Mouse (Mus musculus): ENCODE measurements around the gene Ttc16. TPM values are rescaled to one million over a fixed set of nuclear protein-coding genes. Genes with fewer than 3 reads are reported as not detected.

The Ttc16 gene
- total RNA-seq, 2 experiments from 2014 or later: not detected

DNA sequence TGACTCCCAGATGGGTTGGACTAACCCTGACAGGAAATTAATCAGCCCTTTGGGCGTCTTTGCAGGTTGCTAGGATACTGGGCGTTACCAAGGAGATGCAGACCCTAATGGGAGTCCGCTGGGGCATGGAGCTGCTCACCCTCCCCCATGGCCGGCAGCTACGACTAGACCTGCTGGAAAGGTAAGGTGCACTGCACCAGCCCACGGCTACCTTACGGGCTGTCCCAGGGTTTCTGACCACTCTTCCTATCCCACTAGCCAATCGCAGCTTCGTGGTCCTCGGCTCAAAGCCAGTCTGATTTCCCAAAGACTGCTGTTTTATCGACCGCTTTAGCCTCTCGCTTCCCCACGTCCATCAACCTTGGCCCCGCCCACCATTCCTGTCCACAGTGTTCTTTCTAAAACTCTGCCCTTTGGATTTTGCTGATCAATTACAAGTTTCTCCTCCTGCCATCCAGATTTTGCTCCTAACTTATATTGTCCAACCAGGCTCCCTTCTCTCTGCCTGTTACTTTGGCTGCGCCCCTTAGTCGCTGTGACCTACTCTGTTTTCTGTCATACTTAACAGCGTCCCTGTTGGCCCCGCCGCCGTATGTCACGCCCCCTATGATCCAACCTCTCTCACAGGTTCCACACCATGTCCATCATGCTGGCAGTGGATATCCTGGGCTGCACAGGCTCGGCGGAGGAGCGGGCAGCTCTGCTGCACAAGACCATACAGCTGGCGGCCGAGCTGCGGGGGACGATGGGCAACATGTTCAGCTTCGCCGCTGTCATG lies 24.4 kb downstream of the Ttc16 start:
- no peak for ATAC-seq (replicated peaks; ENCODE audit: low FRiP score, poor library complexity, severe bottlenecking)

DNA sequence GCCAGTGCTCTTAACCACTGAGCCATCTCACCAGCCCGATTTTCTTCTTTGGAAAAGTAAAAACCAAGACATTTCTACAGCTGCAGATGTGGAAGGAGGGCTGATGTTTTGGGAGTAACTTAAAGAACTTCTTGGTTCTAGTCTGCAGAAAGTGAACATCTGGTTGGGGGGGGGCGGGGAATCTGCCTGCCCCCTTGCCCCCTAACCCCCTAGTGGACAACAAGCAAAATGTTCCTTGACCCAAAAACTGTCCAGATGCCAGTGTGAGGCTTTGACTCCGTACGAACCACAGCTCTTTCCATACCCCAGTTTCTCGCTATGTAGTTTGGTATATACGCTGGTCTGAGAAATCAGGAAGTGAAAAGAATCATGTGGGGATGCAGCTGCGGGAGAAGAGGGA lies 25.2 kb downstream of the Ttc16 start:
- no peak for ATAC-seq (replicated peaks; ENCODE audit: low FRiP score, poor library complexity, severe bottlenecking)

DNA sequence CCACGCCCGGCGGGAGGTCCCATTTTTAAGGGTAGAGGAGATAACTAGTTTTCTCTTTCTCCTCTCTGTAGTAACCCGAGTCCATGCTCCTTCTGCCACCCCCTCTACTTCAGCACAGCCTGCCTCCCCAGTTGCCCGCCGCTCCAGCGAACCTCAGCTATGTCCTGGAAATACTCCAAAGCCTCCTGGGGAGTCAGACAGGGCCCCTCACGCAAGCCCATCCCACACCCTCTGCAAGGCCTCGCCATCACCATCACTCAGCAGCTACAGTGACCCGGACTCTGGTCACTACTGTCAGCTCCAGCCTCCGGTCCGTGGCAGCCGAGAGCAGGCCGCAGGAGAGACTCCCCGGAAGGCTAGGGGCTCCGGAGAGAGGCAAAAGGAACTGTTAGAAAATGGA lies 26.4 kb downstream of the Ttc16 start:
- no peak for ATAC-seq (replicated peaks; ENCODE audit: low FRiP score, poor library complexity, severe bottlenecking)

DNA sequence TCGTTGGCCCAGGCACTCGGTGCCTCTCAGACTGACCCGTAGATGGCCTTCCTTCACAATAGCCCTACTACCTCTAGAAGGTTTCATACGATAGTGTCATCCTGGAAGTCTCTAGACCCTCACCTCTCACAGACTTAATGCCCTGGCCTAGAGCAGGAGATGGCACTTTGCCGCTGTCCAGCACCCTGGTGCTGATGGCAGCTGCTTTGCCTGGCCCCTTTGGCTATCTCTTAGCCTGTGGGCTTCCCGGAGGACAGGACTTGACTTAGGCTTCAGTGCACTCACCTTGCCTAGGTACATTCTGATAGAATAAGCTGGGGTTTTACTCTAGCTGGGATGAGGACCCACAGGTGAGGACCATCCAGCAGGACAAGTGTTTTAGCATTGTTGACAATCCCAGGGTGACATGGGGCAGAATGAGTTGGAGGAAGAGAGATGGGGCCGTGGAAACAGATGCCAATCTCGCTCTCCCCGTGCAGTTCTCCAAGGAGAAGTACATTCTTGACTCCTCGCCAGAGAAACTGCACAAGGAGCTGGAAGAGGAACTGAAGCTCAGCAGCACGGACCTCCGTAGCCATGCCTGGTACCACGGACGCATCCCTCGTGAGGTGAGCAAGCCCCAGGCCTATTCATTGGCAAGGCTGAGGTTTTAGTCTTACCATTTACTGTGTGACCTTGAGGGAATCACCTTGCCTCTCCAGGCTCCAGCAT lies 31.0 kb downstream of the Ttc16 start:
- no peak for ATAC-seq (replicated peaks; ENCODE audit: low FRiP score, poor library complexity, severe bottlenecking)

DNA sequence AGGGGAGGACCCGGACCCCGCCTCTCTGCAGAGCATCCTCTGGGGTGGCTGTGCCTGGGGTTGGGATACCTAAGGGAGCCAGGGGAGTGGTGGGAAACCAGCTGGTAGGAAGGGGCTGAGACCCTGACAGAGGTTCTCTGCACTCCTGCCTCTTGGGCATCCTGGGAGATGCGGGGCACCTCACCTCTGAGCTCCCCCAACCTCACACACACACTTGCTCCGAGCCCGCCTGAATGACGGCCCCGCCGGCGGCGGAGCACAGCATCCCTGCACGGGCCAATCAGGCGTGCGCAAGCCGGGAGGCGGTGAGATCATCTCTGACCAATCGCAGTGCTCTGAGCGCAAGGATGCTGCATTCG lies 33.3 kb downstream of the Ttc16 start:
- ATAC-seq (replicated peaks; ENCODE audit: low FRiP score, poor library complexity, severe bottlenecking): no peak

DNA sequence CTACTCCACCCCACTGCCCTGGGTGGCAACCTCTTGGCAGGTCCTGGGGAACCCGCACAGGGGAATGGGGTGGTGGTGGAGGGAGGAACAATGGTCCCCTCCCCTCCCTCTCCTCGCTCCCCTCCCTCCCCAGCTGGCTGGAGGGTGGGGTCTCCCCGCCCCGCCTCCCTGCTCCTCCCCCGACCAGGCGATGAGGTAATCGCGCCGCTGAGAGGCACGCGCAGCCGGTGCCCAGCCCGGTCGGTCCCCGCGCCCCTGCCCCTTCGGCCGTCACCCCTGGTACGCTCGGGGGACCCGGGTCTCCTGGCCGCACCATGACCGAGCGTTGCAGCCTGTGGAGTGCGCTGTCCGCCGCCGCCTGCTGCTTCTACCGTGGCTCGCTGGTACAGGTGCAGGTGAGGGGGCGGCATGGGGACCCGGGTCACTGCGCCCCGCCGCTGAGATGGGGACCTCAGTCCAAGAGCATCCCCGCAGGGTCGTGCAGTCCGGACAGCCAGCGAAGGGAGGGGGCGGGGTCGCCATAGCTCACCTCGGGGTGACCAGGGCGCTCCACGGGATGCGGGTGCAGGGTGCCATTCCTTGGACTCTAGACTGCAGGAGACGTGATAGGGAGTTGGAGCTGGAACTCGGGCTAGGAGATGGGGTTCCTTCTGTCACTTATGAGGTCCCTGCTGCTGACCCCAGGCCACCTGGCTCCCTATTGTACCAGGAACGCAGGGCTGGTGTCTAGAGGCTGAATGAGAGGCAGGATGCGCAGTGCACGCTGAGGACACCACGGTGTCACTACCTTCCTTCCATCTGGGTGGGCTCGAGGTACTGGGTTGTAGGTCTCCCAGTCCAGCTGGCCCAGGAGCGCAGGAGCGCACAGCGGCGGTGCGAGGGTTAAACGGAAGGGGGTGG lies 33.9 kb downstream of the Ttc16 start:
- ATAC-seq (replicated peaks; ENCODE audit: low FRiP score, poor library complexity, severe bottlenecking): no peak

DNA sequence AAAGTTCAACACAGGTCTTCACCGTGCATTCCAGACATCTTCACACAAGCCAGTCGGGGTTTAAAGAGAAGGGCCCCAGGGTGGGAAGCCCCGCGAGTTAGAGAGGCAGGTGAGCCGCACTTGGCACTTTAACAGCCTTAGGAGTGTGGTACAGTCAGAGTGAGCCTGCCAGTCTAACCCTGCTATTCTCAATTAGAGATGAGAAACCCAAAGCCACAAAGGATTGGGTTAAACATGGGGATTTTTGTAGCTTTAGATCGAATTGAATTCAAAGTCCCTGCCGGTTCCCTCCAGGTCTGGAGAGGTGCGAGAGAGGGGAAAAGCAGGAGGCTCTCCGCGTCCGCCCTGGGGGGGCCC lies 34.5 kb downstream of the Ttc16 start, which contains the start of gene 6330409D20Rik:
Gene 6330409D20Rik (minus strand): TSS at position 101 of the 357 bp plus-strand sequence.
- no peak for ATAC-seq (replicated peaks; ENCODE audit: low FRiP score, poor library complexity, severe bottlenecking)

DNA sequence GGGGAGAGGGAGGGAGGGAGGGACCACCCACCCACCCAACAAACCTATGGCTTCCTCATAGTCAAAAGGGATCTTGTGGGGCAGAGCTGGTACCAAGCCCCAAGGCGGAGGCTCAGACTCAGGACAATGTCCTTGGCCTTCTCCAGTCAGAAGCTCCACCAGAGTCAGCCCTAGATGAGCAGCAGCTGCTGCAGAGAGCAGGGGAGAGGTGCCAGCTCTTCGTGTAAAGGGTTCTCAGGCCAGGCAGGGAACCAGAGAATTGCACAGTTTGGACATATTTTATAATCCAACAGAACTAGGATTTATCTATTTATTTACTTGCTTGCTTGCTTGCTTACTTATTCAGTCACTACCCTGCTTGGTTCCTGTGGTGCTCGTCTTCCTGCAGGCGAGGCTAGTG lies 36.1 kb downstream of the Ttc16 start:
- no peak for ATAC-seq (replicated peaks; ENCODE audit: low FRiP score, poor library complexity, severe bottlenecking)

DNA sequence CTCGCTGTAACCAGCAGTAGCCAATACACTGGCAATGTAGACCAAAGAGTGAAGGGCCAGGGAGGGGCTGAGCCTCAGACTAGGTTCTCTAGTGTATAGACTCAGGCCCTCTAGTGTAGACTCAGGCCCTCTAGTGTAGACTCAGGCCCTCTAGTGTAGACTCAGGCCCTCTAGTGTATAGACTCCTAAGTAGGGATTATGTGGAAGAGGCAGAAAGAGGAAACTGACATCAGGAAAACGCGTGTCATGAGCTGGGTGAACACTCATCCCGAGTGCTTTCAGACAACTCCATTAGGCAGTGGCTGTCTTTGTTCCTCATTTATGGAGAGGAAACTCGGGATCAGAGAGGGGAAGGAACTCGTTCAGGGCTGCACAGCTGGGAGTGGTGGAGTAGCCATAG lies 38.4 kb downstream of the Ttc16 start:
- ATAC-seq (replicated peaks; ENCODE audit: low FRiP score, poor library complexity, severe bottlenecking): no peak

DNA sequence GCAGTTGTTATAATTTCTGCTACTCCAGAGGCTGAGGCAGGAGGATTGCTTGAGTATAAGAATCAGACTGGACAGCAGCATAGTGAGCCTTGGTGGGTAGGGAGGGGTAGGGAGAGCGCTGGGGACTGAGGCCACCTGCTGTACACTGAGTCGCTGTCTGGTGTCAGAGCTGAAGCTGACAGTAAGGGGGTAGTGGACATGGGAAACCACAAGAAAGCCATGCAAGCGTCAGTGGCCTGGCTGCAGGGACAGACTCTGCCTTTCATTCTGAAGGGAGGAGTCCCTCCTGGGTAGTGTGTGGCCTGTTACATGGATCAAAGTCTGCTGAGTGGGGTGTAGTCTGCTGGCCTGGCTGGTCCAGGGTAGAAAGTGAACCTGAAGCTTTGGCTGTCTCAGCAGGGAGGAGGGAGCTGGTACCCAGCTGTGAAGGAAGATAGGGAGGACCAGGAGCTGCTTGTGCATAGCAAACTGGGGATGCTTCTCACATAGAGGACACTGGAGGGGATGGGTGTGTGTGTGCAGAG lies 39.1 kb downstream of the Ttc16 start:
- ATAC-seq (replicated peaks; ENCODE audit: low FRiP score, poor library complexity, severe bottlenecking): no peak

DNA sequence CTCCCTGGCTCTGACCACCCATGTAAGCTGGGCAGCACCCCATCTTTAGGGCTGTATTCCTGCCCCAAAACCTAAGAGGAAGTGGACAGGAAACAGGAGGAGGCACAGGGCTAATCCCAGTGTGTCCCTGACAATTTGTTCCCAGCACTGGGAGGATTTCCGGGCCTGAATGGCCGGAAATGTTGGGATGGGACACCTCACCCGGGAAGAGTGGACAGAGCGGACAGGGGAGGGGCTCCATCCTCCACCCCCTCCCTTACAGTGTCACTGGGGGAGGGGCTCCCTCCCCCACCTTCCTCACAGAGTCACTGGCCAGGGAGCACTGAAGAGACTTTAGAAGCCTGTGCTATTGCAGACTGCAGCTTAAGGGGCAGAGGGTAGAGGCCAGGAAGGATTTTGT lies 40.5 kb downstream of the Ttc16 start:
- ATAC-seq (replicated peaks; ENCODE audit: low FRiP score, poor library complexity, severe bottlenecking): no peak; the same call in 1 of the 2 replicates

DNA sequence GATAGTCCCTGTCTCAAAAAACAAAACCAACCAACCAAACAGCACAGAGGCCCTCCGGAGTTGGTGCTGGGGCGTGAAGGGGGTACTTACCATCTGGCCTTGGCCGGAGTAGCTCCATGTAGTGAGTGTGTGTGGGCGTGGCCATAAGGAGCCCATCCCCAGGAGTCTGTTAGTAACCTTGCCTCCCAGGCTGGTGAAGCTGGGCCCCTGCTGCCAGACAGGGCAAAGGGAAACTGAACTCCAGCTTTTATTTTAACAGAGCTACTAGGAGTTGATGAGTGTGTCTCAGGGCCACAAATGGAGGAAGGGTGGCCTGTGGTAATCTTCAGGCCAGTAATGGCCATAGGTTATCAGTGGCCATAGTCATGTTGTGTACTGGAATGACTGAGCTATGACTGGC lies 41.0 kb downstream of the Ttc16 start:
- ATAC-seq (replicated peaks; ENCODE audit: low FRiP score, poor library complexity, severe bottlenecking): no peak

DNA sequence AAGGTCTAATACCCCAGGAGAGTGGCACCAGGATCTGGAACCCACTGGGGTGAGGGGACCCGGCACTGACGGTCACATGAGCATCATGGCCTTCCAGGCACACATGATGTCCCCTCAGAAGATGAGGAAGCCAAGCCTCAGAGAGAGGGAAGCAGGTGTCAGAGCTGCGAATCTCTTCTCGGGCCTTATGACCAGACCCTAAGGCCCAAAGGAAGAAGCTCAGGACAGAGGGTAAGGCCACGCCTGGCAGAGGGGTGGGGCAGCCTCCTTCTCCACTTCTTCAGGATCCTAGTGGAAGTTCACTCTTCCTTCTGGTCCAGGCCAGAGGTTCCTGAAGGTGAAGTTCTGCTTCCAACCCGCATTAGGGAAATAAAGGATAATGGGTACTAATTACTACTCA lies 42.7 kb downstream of the Ttc16 start:
- no peak for ATAC-seq (replicated peaks; ENCODE audit: low FRiP score, poor library complexity, severe bottlenecking)

DNA sequence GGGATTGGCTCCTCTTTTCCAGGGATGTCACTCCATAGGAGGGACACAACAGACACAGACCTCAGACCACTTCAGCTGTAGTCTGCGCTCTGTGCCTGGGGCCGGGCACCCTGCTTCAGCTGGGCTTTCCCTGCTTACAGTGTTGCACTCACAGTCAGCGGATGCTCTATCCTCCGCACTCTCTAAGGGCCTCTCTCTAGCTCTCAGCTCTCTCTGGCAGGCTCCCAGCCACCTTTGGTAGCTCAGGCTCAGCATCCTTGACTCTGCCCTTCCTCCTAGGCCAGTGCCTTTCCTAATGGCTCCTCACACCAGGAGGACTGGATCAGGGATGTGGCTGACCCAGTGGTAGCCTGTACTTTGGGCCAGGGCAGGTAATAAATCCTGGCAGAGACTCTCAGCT lies 43.5 kb downstream of the Ttc16 start:
- no peak for ATAC-seq (replicated peaks; ENCODE audit: low FRiP score, poor library complexity, severe bottlenecking)

DNA sequence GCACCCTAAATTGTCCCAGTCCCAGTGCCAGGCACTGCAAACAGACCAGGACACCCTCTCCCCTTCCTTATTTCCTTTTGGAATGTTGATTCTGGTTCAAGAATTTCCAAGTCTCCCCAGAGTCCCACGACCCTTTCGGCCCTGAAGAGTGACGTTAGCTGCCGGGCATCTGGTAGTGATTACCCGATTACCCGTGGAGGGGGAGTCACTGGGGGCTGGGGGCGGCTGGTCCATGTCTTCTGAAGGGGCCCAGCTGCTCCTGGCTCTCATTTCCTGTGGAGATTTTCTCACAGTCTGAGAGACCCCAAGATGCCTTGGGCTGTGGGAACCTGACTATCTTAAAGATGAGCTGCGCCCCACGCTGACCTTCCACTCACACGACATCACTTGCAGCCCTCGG lies 44.6 kb downstream of the Ttc16 start:
- ATAC-seq (replicated peaks; ENCODE audit: low FRiP score, poor library complexity, severe bottlenecking): no peak

DNA sequence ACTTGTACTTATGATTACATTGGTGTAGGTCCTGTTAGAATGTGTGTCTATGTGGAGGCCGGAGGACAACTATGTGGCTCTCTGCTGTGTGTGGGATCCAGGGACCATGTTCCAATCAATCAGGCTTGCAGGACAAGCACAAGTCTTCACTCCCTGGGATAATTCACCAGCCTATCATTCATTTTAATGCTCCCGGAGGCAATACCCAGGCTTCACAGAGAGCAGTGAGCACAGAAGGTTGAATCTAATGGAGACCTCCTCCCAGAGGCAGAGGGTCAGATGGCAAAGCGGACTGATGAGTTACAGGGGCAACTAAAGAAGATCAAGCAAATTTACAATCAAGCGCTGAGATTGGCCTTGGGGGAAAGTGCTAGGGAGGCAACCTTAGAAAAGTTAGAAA lies 45.9 kb downstream of the Ttc16 start:
- ATAC-seq (replicated peaks; ENCODE audit: low FRiP score, poor library complexity, severe bottlenecking): no peak

DNA sequence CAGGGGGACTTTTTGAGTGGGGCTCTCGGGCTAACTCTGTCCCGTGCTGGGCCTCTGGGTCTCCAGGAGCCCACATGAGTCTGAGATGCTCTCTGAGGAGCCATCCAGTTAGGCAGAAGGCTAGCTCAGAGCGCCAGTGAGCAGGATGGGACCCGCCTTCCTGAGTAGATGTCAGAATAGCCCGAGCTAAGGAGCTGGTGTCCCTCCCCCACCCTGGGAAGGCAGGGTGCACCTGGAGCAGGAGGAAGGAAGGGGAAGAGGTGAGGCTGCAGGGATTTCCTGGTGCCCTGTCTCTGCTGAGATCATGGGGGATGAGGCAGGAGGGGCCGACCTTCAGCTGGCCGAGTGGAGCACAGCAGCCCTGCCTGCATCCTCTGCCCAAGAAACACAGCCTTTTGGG lies 47.0 kb downstream of the Ttc16 start:
- ATAC-seq (replicated peaks; ENCODE audit: low FRiP score, poor library complexity, severe bottlenecking): no peak

DNA sequence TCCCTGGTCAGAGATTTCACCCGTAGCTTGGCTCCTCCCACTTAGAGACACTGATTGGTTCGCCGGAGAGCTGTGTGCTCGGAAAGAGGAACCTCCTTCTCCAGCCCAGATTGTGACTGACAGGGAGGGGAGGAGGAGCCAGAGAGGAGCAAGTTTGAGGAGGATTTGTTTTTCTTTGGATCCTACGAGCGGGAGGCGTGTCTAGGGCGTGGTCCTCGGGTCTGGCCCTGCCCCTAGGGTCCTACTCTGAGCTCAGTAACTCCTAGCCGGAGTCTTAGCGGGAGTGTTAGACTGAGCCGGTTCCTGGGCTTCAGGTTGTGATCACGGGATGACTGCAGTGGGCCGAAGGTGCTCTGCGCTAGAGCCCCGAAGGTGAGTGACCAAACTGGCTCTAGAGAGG lies 48.0 kb downstream of the Ttc16 start:
- peak; percentile 40; the same call in 1 of the 2 replicates for ATAC-seq (replicated peaks; ENCODE audit: low FRiP score, poor library complexity, severe bottlenecking)

DNA sequence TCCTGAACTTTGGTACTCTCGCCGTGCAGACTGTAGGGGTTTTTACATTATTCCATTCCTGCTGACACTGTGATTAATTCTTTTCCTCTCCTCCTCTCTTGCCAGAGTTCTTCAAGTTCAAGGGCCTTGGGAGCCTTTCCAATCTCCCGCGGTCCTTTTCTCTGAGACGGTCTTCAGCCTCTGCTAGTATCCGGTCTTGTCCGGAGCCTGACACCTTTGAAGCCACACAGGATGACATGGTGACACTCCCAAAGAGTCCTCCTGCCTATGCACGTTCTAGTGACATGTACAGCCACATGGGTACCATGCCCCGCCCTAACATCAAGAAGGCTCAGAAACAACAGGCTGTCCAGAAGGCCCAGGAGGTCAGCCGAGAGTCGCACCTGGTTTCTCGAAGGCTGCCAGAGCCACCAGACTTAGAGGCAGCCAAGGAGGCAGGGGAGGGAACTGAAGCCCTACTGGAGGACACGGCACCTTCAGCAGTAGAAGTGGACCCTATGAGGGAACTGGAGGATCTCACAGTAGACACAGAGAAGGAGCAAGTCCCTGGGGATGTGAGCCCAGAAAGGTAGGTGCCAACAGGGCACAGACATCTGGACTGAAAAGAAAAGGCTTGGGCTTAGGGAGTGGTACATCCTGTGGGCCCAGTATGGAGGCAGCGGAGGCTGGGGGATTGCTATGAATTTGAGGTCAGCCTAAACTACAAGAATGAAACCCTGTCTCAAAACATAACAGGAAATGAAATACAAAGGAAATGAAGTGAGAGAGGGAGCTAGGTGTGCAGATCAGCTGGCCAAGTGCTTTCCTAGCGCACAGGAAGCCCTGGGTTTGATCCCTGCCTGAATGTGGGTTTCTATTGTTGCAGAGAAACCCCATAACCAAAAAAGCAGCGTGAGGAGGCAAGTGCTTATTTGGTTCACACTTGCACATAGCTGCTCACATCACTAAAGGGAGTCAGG lies 50.3 kb downstream of the Ttc16 start:
- no peak for ATAC-seq (replicated peaks; ENCODE audit: low FRiP score, poor library complexity, severe bottlenecking)
